Mouse (Mus musculus) right cerebral cortex, postnatal 36 days (tissue): ENCODE data around the gene Mrpl58.

Experiments
- DNase-seq, 2 experiments: peaks; one replicate each; pipeline ENCODE4 v3.0.0; 2022; ENCODE audit warnings: low spot score in 2 of 2, mixed read lengths in 1 of 2

Mrpl58 gene

DNA sequence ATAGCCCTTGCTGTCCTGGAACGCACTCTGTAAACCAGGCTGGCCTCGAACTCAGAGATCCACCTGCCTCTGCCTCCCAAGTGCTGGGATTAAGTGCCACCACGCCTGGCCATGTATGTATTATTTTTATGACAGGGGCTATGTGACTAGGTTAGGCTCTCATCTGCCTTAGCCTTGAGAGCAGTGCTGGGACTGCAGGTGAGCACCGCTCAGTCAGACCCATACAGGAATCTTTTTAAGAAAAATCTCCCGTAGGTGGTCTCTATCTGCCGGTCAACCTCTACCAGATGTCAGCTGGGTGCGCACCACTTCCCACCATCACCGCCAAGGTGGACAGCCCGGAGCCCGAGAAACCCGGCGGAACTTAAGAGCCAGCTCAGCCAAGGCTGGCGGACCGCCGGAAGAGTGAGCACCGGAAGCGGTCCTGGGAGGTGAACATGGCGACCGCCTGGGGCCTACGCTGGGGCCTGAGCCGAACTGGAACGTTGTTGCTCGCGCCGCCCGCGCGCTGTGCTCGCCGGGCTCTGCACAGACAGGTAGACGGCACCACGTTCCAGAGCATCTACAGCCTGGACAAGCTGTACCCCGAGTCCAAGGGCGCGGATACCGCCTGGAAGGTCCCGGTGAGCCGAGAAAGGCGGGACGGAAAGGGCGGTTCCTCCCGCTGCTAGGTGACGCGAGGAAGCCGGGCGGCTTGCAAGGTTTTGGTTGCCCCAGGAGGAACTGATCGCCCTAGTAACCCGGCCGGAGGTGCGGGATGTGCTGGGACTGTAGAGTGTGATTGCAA, at the start of gene Mrpl58:
TSS of gene Mrpl58 (plus strand) at position 415 of the 787 bp plus-strand sequence.
- peak; percentile 70 to 79 for DNase-seq

GRCm38 (mm10) chr11:115354183-115354582, 49.4 kb upstream of the Mrpl58 start:
- DNase-seq = no peak

DNA sequence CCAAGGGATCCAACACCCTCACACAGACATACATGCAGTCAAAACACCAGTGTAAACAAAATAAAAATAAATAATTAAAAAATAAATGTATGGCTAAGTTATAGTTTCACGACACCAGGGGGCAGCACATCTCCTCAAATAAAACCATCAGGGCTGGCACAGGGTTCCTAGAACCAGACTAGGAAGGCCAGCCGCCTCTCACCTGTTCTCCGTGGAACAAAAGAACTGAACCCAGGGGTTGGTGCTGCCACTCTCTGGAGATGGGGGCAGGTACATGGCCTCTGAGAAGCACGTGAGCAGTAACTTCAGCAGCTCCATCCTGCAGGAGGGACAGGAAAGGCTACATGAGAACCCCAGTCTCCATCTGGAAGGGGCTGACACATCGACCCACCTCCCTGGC, 45.1 kb upstream of the Mrpl58 start:
- DNase-seq = peak in 1 of 2 experiments; percentile 29

DNA sequence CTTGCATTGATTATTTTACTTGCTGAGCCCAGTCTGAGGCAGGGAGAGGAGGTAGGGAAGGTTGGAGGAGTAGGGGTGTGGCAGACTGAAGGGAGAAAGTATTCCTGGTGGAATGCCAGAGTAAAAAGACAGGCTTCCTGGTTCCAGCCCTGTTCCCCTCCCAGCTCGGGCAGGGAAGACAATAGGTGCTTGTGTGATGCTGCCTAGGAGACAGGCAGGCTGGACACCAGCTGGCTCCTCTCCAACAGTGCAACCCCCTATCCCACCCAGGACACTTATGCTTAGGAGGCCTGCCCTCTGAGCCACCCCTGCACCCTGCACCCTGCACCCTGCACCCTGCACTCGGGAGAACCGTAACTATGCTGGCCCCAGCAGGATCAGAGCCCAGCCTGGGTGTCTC, 44.3 kb upstream of the Mrpl58 start:
- no peak for DNase-seq

GRCm38 (mm10) chr11:115359726-115360125, 43.8 kb upstream of the Mrpl58 start:
- no peak for DNase-seq

DNA sequence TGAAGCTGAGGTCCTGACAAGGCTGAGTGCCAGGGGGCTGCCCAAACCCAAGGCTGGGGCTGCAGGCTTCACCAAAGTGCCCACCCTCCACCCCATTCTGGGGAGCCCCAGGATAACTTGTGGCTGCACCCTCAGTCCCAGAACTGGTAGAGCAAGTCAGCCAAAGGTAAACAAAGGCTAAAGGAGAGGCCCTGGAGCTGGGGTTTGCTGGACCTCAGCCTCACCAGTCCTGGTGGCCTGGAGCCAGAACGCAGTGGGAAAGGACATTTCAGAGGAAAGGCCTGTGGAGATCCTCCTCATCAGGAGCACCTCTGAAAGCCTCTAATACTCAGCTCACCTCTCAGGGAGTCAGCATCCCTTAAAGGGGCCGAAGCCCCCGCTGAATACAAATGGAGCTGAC, 39.4 kb upstream of the Mrpl58 start:
- DNase-seq = no peak

- no peak for DNase-seq
Observed at GRCm38 (mm10) chr11:115366039-115366705, 37.4 kb upstream of the Mrpl58 start.

DNA sequence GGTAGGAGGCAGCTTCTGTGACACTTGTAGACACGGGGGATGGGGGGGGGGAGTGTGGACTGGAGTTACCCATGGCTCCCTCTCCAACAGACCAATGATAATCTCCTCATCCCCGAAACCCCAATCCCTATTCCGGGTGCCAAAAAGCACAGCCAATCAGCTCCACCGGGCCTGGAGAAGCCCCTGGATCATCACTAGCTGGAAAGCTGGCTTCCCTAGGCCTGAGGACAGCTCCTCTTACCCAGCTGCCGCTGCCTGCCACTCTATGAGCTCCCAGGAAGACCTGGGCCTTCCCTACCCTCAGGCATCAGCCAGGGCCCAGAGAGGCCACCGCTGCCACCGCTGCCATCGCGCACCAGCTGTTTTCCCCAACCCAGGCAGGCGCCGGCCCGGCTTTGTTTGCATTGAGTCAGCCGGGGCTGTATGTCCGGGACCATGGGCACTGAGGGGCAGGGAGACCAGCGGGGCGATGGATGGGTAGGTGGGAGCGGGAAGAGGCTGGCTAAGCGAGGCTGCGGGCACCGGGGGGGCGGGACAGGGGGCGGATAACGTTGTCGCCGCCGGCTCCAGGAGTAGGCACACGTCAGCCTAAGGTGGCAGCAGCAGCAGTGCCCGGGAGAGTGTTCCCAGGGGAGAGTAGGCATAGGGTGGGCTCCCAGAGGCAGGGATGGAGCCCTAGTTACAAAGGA, 36.7 kb upstream of the Mrpl58 start:
- DNase-seq = peak; percentile 60 to 64

- DNase-seq = peak; percentile 83 to 84
Observed at GRCm38 (mm10) chr11:115367395-115367944, 36.1 kb upstream of the Mrpl58 start, which contains the start of gene Hid1. Gene Hid1 (minus strand): TSS chr11:115367756.

DNA sequence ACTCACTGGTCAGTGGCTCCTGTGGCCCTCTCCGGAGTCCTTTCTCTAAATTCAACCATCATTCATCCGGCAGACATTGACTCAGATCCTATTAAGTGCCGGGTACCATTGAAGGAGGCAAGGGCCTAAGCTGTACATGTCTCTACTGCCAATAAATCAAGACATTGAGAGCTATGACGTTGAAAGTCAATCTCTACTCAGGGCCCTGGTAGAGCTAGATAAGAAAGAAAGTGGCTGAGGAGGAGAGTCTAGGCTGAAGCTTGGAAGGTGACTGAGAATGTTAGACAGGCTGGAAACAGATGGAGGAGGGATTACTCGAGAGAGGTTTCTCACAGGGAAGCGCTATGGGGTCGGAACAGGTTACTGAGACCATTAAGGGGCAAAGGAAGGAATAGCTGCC, 33.2 kb upstream of the Mrpl58 start:
- DNase-seq = no peak

DNA sequence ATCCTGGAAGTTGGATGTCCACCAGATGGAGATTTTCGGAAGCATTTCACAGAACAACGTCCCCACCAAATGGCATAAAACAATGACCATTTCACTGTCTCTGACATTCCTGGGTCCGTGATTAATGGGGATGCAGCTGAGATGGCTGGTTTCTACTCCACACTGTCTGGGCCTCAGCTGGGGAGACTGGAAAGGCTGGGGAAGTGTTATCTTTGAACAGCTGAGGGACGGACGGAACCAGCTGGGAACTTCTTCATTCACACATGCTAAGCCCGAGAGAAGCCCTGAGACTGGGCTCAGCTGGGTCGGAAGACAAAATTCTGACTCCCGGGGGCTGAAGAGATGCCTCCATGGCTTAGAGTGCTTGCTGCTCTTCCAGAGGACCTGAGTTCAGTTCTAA, 32.2 kb upstream of the Mrpl58 start:
- DNase-seq = no peak

GRCm38 (mm10) chr11:115372015-115372414, 31.5 kb upstream of the Mrpl58 start:
- no peak for DNase-seq

DNA sequence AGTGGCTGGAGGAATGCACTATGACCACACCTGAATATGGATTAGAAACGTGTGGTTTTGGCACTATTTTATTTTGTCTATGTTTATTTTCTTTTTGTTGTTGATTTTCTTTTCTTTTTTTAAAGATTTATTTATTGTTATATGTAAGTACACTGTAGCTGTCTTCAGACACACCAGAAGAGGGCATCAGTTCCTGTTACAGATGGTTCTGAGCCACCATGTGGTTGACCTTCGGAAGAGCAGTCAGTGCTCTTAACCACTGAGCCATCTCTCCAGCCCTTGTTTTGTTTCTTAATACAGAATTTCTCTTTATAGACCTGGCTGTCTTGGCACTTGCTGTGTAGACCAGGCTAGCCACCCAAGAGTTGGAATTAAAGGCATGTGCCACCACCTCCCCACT, 30.8 kb upstream of the Mrpl58 start:
- DNase-seq = no peak

GRCm38 (mm10) chr11:115373805-115374694, 29.5 kb upstream of the Mrpl58 start:
- peak; percentile 64 to 70 for DNase-seq

GRCm38 (mm10) chr11:115374695-115375425, 28.7 kb upstream of the Mrpl58 start:
- peak in 1 of 2 experiments; percentile 52 for DNase-seq

DNA sequence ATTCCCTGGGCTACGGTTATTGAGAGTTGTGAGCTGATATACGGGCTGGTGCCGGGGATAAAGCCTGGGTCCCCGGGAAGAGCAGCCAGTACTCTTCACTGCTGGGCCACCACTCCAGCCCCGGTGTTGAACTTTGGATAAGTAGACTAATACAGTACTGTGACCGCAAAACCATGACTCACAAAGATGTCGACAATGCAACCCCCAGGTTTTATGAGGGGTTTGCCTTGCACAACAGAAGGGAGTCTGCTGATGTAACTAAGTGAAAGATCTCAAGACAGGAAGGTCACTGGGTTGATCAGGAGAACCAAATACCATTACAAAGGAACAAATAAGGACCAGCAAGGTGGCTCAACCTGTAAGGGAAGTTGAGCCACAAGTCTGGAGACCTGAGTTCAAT, 26.8 kb upstream of the Mrpl58 start:
- no peak for DNase-seq

DNA sequence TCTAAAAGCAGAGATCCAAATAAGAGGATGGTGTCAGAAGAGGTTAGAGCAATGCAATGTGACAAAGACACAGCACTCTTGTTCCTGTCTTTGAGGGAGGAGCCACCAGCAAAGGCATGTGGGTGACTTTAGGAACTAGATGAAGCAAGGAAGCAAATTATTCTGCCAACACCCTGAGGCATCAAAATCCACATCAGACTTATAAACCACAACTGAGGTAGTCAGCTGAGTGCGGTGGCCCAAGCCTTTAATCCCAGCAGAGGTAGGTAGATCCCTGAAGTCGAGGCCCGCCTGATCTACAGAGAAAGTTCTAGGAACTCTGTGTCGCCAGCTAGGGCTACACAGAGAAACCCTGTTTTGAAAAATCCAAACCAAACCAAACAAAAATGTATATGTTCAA, 26.3 kb upstream of the Mrpl58 start:
- no peak for DNase-seq

GRCm38 (mm10) chr11:115377854-115378253, 25.7 kb upstream of the Mrpl58 start:
- no peak for DNase-seq

DNA sequence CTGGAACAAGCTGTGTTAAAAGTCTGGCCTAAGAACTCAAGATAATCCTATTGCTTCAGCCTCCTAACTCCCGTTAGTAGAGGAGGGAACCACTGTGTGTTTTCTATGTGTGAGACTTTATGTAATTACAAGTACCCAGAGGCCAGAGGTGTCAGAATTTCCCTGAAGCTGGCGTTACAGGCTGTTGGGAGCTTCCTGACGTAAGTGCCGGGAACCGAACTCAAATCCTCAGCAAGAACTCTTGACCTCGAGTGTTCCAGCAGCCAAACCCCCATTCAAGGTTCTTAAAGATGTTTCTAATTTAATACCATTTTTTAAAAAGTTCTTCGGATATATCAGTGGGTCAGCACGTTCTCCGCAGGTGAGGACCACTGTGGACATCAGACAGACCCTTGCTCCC, 22.3 kb upstream of the Mrpl58 start:
- no peak for DNase-seq

DNA sequence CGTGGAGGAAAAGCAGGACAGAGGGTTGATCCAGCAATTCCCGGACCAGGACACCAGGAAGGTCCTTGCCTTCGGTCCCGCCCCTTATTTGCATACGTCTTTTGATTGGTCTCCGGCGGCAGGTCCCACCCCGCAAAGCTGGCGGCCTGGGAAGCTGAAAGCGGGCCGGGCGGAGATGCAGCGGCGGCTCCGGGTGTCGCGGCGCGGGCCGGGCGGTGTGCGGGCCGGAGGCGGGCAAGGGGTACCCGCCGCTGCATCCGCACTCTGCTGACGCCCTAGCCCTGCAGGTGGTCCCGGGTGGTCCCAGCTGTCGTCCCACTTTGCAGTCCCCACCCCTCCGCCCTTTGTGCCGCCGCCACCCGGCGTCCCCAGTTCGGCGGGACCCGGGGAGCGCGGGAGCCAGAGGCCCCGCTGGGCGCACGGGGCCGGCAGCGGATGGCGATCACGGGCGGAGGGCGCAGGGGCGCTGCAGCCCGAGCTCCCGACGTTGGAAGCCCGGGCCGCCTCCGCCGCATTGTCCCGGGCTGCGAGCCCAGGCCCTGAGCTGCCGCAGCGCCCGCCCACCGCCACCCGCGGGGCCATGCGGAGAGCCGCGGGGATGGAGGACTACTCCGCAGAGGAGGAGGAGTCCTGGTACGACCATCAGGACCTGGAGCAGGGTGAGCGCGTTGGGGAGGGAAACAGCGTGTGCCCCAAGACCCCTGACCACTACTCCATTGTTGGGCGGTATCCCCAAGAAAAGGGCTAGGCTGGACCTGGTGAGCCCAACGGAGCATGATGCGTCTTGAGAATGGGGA, 21.6 kb upstream of the Mrpl58 start, which contains the start of gene Cdr2l:
TSS of gene Cdr2l (plus strand) at position 174 of the 797 bp plus-strand sequence.
- peak; percentile 78 to 84 for DNase-seq
